Mouse (Mus musculus) kidney, adult 2 months (tissue): ENCODE measurements at regions not wholly inside any gene's neighbourhood (a gene's known extent, or its start where the extent isn't known, plus 50 kb on each side); places are given as distances from the start of the nearest gene placed in this dataset.

ENCODE experiments used
- CTCF ChIP-seq: fragments of 200-500 bp; conservative IDR thresholded peaks from 2 replicates; pipeline ENCODE4 v1.5.1; 2011; ENCODE audit warnings: low read depth, mild to moderate bottlenecking, control low read depth, low read length, moderate library complexity, mixed read lengths; ENCODE audit not compliant: insufficient read depth, insufficient read length
- POLR2A ChIP-seq: fragments of 200-500 bp; IDR thresholded peaks from one replicate; pipeline ENCODE4 v1.6.1; 2011; ENCODE audit warnings: low read depth, low read length, control low read depth

DNA sequence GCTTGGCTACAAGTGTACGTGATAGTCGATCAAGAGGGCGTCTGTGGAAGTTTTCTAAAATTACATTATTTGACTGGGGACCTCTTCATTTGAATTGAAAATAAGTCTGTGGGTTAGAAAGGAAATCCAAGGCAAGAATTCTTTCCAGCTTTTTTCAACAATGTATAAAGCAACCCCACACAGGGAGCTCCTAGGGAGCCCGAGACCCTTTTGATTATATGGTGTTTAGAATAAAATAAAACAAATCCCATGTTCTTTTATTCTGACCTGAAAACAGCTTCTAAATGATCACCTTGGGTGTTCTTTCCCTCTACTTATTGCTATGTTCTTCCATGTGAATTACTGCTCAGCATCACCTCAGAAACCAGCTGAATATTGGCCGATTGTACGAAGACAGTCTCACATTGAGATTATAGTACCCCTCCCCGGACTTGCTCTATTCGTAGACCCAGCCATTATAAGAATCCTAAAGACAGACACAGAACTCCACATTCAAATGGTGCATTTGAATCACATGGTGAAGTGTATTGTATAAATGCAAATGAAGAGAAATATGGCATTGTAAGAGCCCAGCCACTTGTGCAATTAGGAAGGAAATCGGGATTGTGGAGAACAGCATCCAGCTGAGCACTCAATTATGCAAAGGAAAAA is 236.3 kb upstream of the Map3k7 start:
- TF ChIP-seq POLR2A (no peak), CTCF (no peak)
